Mouse (Mus musculus) adrenal gland, adult 8-10 months (tissue): ENCODE data around the gene Mtmr2. TPM values are rescaled to one million over a fixed set of nuclear protein-coding genes. Genes with fewer than 3 reads are reported as not detected.

Source experiments
- DNase-seq: peaks from one replicate; pipeline ENCODE4 v3.0.0; 2022
- total RNA-seq, 4 experiments: library from RNA; stranded (reverse); gene quantifications; 2 replicates each; pipeline ENCODE4 v1.2.4; 2022

Mtmr2 gene
- total RNA-seq, 4 experiments from 2014 or later: 56.2 to 64.3 (median 62.2) TPM

- DNase-seq: no peak
Measured at GRCm38 (mm10) chr9:13807657-13808056, 59.4 kb downstream of the Mtmr2 start.

GRCm38 (mm10) chr9:13809937-13810336 is 61.7 kb downstream of the Mtmr2 start:
- DNase-seq: no peak

- DNase-seq: no peak
Measured at GRCm38 (mm10) chr9:13818369-13818768, 70.2 kb downstream of the Mtmr2 start.

GRCm38 (mm10) chr9:13820774-13821173 is 72.6 kb downstream of the Mtmr2 start:
- no peak for DNase-seq

GRCm38 (mm10) chr9:13825896-13826295 is 77.7 kb downstream of the Mtmr2 start:
- DNase-seq: no peak

- DNase-seq: no peak
Measured at GRCm38 (mm10) chr9:13826391-13826805, 78.2 kb downstream of the Mtmr2 start.

- DNase-seq: peak; percentile 95
Measured at GRCm38 (mm10) chr9:13826832-13827405, 78.7 kb downstream of the Mtmr2 start, which contains the start of gene Cep57. Gene Cep57 (minus strand): TSS chr9:13827107.

GRCm38 (mm10) chr9:13827406-13828086 is 79.3 kb downstream of the Mtmr2 start, which contains the start of gene Fam76b:
Gene Fam76b (plus strand): TSS chr9:13827716.
- DNase-seq: peak; percentile 100

- no peak for DNase-seq
Measured at GRCm38 (mm10) chr9:13828087-13828441, 79.9 kb downstream of the Mtmr2 start.

- no peak for DNase-seq
Measured at GRCm38 (mm10) chr9:13835256-13835655, 87.0 kb downstream of the Mtmr2 start.

GRCm38 (mm10) chr9:13836726-13837125 is 88.5 kb downstream of the Mtmr2 start:
- DNase-seq: no peak

GRCm38 (mm10) chr9:13847591-13847990 is 99.4 kb downstream of the Mtmr2 start:
- no peak for DNase-seq

- peak; percentile 10 for DNase-seq
Measured at GRCm38 (mm10) chr9:13848481-13849480, 100.6 kb downstream of the Mtmr2 start.

- no peak for DNase-seq
Measured at GRCm38 (mm10) chr9:13853876-13854275, 105.7 kb downstream of the Mtmr2 start.

Other genes starting within 250 kb of the Mtmr2 start
- 10 to 100 TPM; 17.4 to 27.2 (median 22.6) TPM for gene Cep57, start 78.7 kb downstream of the Mtmr2 start, total RNA-seq
- 10 to 100 TPM; 13.6 to 32.3 (median 28.2) TPM for gene Fam76b, start 79.3 kb downstream of the Mtmr2 start, total RNA-seq